Comparison of ENCODE assay signal across 11 mouse cellular contexts in genomic region chr7:145208006-145208405, GRCm38 (mm10). TPM values are rescaled to one million over a fixed set of nuclear protein-coding genes. Genes with fewer than 3 reads are reported as not detected.
DNase-seq lines count a peak whose midpoint lies in the region; ATAC-seq lines count a peak whose summit lies in the region.
"Had no signal": no experiment of that assay in that cellular context is flagged by ENCODE, and none has a peak within 500 bp of the region (broad histone marks: within the 10 kb centered on the region; RNA-seq: fewer than 3 reads in every experiment).

TSS of gene 1810010D01Rik (minus strand) at chr7:145208119.

- H3K27ac ChIP-seq in kidney, embryonic 16.5 days (ENCODE audit: low read length): peak within 1 kb of the TSS; percentile 93; the same call in 1 of the 2 replicates
- peak within 1 kb of the TSS; percentile 98 for H3K27ac ChIP-seq in forebrain, embryonic 10.5 days
- H3K27ac ChIP-seq in hindbrain, embryonic 14.5 days: peak within 1 kb of the TSS; percentile 80; the same call in 1 of the 2 replicates
- H3K27ac ChIP-seq in midbrain, embryonic 16.5 days (ENCODE audit: low read length): peak within 1 kb of the TSS; percentile 79

- H3K4me3 ChIP-seq in kidney, embryonic 16.5 days (ENCODE audit: low read length): no peak within 1 kb of the TSS
- H3K4me3 ChIP-seq in forebrain, embryonic 10.5 days: no peak within 1 kb of the TSS
- H3K4me3 ChIP-seq in hindbrain, embryonic 14.5 days (replicated peaks; ENCODE audit: low read length): no peak within 1 kb of the TSS
- no peak within 1 kb of the TSS for H3K4me3 ChIP-seq in midbrain, embryonic 16.5 days (ENCODE audit: low read depth, low read length)

- 76% methylated on average over 4 of the region's 4 CpGs for WGBS in kidney, embryonic 16.5 days
- WGBS in forebrain, embryonic 10.5 days: 86% methylated on average over 4 of the region's 4 CpGs
- 87% methylated on average over 4 of the region's 4 CpGs for WGBS in hindbrain, embryonic 14.5 days
- WGBS in midbrain, embryonic 16.5 days: 90% methylated on average over 4 of the region's 4 CpGs

- no peaks in the 10 kb centered on the region for H3K36me3 ChIP-seq in kidney, embryonic 16.5 days (ENCODE audit: insufficient read depth, low read length)
- H3K36me3 ChIP-seq in forebrain, embryonic 10.5 days (replicated peaks): no peaks in the 10 kb centered on the region
- no peaks in the 10 kb centered on the region for H3K36me3 ChIP-seq in hindbrain, embryonic 14.5 days (replicated peaks; ENCODE audit: control insufficient read depth, insufficient read depth)
- H3K36me3 ChIP-seq in midbrain, embryonic 16.5 days (ENCODE audit: control insufficient read depth, insufficient read depth, low read length): no peaks in the 10 kb centered on the region

- no peak for ATAC-seq in kidney, embryonic 16.5 days (ENCODE audit: low FRiP score, low TSS enrichment)
- ATAC-seq in hindbrain, embryonic 14.5 days (ENCODE audit: low FRiP score): no peak
- no peak for ATAC-seq in midbrain, embryonic 16.5 days
- ATAC-seq in cerebellum, adult (ENCODE audit: insufficient number of reproducible peaks, low FRiP score, low TSS enrichment): no peak

- no peak for DNase-seq in kidney, postnatal 25 days
- no peak for DNase-seq in forebrain, embryonic 10.5 days (ENCODE audit: extremely low spot score, low spot score)
- DNase-seq in hindbrain, embryonic 14.5 days (ENCODE audit: low spot score): no peak
- no peak for DNase-seq in urinary bladder, postnatal 4 days (ENCODE audit: low spot score in 2 of 2)
- DNase-seq in T-cell, adult 2 months (ENCODE audit: low spot score): no peak
- DNase-seq: adrenal gland, adult 2 months; cerebellum, postnatal 14 days; kidney, postnatal 36 days had no signal

- no peaks in the 10 kb centered on the region for H3K27me3 ChIP-seq in kidney, embryonic 16.5 days (ENCODE audit: insufficient read depth, low read length)
- no peaks in the 10 kb centered on the region for H3K27me3 ChIP-seq in forebrain, embryonic 10.5 days (ENCODE audit: poor library complexity, severe bottlenecking)
- H3K27me3 ChIP-seq in hindbrain, embryonic 14.5 days (ENCODE audit: control insufficient read depth, insufficient read depth, low read length): no peaks in the 10 kb centered on the region
- no peaks in the 10 kb centered on the region for H3K27me3 ChIP-seq in midbrain, embryonic 16.5 days (ENCODE audit: control insufficient read depth, insufficient read depth, low read depth, low read length)

- H3K4me2 ChIP-seq in kidney, embryonic 16.5 days (replicated peaks; ENCODE audit: low read depth, low read length): no peak within 1 kb of the TSS
- H3K4me2 ChIP-seq in hindbrain, embryonic 14.5 days (replicated peaks): no peak within 1 kb of the TSS
- H3K4me2 ChIP-seq in midbrain, embryonic 16.5 days (ENCODE audit: low read length): no peak within 1 kb of the TSS

- peaks cover 30% of the 10 kb centered on the region for H3K4me1 ChIP-seq in kidney, embryonic 16.5 days (ENCODE audit: insufficient read depth, low read length)
- peaks cover 74% of the 10 kb centered on the region for H3K4me1 ChIP-seq in forebrain, embryonic 10.5 days
- peaks cover 23% of the 10 kb centered on the region for H3K4me1 ChIP-seq in hindbrain, embryonic 14.5 days (replicated peaks; ENCODE audit: control insufficient read depth, insufficient read depth, low read length)
- peaks cover 16% of the 10 kb centered on the region for H3K4me1 ChIP-seq in midbrain, embryonic 16.5 days (ENCODE audit: control insufficient read depth, insufficient read depth, low read length)

- no peaks in the 10 kb centered on the region for H3K9me3 ChIP-seq in kidney, embryonic 16.5 days (ENCODE audit: low read length)
- no peaks in the 10 kb centered on the region for H3K9me3 ChIP-seq in forebrain, embryonic 10.5 days
- H3K9me3 ChIP-seq in hindbrain, embryonic 14.5 days (ENCODE audit: control insufficient read depth, low read length): no peaks in the 10 kb centered on the region
- no peaks in the 10 kb centered on the region for H3K9me3 ChIP-seq in midbrain, embryonic 16.5 days (replicated peaks; ENCODE audit: control insufficient read depth, low read length, poor library complexity, severe bottlenecking)

- no peak within 1 kb of the TSS for H3K9ac ChIP-seq in kidney, embryonic 16.5 days (replicated peaks; ENCODE audit: low read length)
- no peak within 1 kb of the TSS for H3K9ac ChIP-seq in hindbrain, embryonic 14.5 days
- no peak within 1 kb of the TSS for H3K9ac ChIP-seq in midbrain, embryonic 16.5 days (ENCODE audit: low read depth, low read length)

RNA-seq across cellular contexts. Expression of gene 1810010D01Rik, which starts in this region (rescaled TPM):
- polyA plus RNA-seq in kidney, embryonic 16.5 days (2015; fragmentation: Nextera tagmentation; extraction: Ambion mirVana): 0.27 and 0.30 TPM in 2 replicates
- 0.16 and 0.31 TPM in 2 replicates for polyA plus RNA-seq in forebrain, embryonic 10.5 days (2016; fragmentation: Nextera tagmentation; extraction: Ambion mirVana)
- not detected in 2 replicates for polyA plus RNA-seq in hindbrain, embryonic 14.5 days (2014; fragmentation: Nextera tagmentation; extraction: Ambion mirVana)
- 0.36 TPM in 1 of 2 replicates, not detected in the other for polyA plus RNA-seq in midbrain, embryonic 16.5 days (2015; fragmentation: Nextera tagmentation; extraction: Ambion mirVana)
